Mouse (Mus musculus): ENCODE data around the gene Dnase1l2. TPM values are rescaled to one million over a fixed set of nuclear protein-coding genes. Genes with fewer than 3 reads are reported as not detected.
"Not testable (repeated sequence)": the region's sequence is repeated elsewhere in the genome, so short reads cannot be mapped to it uniquely, and the experiment has no call there.

The Dnase1l2 gene
- total RNA-seq, 1 experiment from 2014 or later = 1.4 TPM

- ATAC-seq (replicated peaks; ENCODE audit: low read depth, poor library complexity, severe bottlenecking) = no peak
Observed at GRCm38 (mm10) chr17:24473612-24474275, 30.8 kb upstream of the Dnase1l2 start, which contains the start of gene Bricd5. Gene Bricd5 (plus strand): TSS chr17:24473884.

- ATAC-seq (replicated peaks; ENCODE audit: low read depth, poor library complexity, severe bottlenecking) = no peak
Observed at GRCm38 (mm10) chr17:24472512-24472911, 29.6 kb upstream of the Dnase1l2 start.

- ATAC-seq (replicated peaks; ENCODE audit: low read depth, poor library complexity, severe bottlenecking) = no peak
Observed at GRCm38 (mm10) chr17:24470701-24471527, 28.0 kb upstream of the Dnase1l2 start.

GRCm38 (mm10) chr17:24469910-24470602 lies 27.2 kb upstream of the Dnase1l2 start, which contains the start of the genes E4f1 and Pgp:
Gene E4f1 (minus strand): TSS chr17:24470313.
Gene Pgp (plus strand): TSS chr17:24470392.
- ATAC-seq (replicated peaks; ENCODE audit: low read depth, poor library complexity, severe bottlenecking) = peak; percentile 94

DNA sequence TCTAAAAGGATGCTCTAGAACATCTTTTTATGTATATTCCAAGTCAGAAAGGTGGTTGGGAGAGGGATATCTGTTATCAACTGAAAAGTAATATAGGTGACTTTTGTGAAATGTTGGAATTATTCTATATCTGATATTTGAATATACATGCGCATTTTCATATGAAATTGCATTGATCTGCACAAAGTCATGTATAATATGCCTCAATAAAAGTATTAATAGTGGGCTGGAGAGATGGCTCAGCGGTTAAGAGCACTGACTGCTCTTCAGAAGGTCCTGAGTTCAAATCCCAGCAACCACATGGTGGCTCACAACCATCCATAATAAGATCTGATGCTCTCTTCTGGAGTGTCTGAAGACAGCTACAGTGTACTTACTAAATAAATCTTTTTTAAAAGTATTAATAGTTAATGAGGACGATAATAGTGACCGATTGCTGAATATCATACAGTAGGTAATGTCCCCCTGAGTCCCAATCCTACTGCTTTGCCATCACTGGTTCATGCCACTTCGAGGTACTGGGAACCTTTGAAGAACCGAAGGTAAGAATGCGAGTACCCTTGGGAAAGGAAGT lies 26.5 kb upstream of the Dnase1l2 start:
- no peak for ATAC-seq (replicated peaks; ENCODE audit: low read depth, poor library complexity, severe bottlenecking)

DNA sequence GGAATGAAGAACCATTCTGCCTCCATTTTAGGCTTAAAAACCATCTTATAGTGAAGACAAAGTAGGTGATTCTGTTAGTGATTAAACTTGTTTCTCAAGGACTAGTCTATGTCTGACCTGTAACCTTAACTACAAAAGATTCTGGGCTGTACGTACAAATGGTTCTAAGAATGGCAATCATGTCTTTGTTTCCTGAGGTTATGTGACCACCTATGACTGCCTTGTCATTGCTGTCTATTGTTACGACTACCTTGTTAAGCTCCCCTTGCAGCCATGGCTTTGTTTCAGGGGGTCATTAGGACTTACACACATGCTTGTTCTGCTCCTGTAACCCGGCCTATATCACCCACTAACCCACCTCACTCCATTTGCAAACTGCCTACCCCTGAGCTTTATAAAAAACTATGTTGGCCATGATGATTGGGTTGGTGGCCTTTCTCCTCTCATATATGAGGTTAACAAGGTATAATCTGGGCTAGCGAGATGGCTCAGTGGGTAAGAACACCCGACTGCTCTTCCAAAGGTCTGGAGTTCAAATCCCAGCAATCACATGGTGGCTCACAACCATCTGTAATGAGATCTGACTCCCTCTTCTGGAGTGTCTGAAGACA lies 25.8 kb upstream of the Dnase1l2 start:
- no peak for ATAC-seq (replicated peaks; ENCODE audit: low read depth, poor library complexity, severe bottlenecking)

GRCm38 (mm10) chr17:24463374-24464133 lies 20.6 kb upstream of the Dnase1l2 start:
- ATAC-seq (replicated peaks; ENCODE audit: low read depth, poor library complexity, severe bottlenecking) = peak; percentile 85

DNA sequence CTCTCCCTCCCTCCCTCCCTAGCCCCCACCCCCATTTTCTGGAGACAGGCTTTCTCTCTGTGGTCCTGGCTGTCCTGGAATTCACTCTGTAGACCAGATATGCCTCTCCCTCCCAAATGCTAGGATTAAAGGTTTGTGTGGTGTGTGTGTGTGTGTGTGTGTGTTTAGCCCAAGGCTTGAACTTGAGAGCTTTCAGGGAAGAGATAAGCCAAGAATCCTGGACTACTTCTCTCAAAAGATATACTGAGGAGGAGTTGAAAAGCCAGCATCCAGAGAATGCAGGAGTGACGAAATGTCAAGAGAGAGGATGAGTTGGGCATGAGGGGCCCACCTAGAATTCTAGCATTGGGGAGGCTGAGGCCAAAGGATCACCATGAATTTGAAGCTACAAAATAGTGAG lies 20.0 kb upstream of the Dnase1l2 start:
- ATAC-seq (replicated peaks; ENCODE audit: low read depth, poor library complexity, severe bottlenecking) = no peak

DNA sequence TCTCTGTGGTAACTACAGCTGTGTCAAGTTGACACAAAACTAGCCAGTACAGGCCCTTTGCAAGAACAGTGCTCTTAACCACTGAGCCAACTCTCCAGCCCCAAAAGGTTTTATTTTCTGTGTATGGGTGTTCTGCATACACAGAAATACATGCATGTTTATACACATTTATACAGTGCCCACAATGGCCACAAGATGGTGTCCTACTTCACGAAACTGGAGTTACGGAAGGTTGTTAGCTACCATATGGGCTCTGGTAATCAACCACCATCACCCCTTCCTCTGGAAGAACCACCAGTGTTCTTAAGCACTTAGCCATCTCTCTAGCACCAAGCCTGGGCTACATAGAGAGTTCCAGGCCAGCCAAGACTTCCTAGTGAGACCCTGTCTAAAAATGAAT lies 18.7 kb upstream of the Dnase1l2 start:
- ATAC-seq (replicated peaks; ENCODE audit: low read depth, poor library complexity, severe bottlenecking) = peak; percentile 74

- ATAC-seq (replicated peaks; ENCODE audit: low read depth, poor library complexity, severe bottlenecking) = not testable (repeated sequence)
Observed at GRCm38 (mm10) chr17:24455523-24456206, 12.8 kb upstream of the Dnase1l2 start.

DNA sequence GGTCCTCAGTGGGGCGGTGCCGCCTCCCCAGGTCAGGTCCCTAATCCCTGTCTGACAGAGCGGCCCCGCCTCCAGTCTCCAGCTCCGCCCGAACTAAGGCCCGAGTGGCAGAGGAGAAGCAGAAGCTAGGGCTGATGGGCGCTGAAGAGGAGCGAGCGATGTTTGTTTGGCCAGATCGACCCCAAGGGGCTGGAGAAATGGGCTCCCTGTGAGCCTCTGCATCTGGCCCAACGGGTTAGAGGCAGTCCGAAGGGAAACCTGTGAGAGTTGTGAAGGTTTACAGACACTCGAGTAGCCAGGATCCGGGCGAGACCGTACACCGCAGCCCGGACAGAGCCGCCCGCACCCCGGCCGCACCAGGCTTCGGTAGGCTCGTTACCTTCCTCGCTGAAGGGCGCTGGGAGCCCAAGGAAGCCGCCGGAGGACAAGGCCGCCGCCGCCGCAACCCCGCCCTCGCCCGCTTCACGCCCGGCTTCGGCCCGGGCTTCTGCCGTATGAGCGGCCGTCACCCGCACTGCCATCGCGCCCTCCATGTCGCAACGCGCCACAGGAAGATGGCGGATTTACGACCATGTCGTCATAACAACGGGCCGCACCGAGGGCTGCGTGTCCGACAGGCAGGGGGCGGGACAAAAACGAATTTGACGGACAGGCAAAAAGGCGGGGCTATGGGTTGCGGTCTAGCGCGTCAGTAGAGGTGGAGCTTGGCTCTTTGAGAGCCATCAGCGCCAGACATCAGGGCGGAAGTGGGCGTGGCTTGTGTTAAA lies 12.0 kb upstream of the Dnase1l2 start:
- ATAC-seq (replicated peaks; ENCODE audit: low read depth, poor library complexity, severe bottlenecking) = peak; percentile 90

GRCm38 (mm10) chr17:24454218-24454755 lies 11.4 kb upstream of the Dnase1l2 start:
- ATAC-seq (replicated peaks; ENCODE audit: low read depth, poor library complexity, severe bottlenecking) = 0 out of 2 replicates have a peak, but pooled peaks have one; percentile 2

GRCm38 (mm10) chr17:24453372-24453771 lies 10.5 kb upstream of the Dnase1l2 start:
- no peak for ATAC-seq (replicated peaks; ENCODE audit: low read depth, poor library complexity, severe bottlenecking)

DNA sequence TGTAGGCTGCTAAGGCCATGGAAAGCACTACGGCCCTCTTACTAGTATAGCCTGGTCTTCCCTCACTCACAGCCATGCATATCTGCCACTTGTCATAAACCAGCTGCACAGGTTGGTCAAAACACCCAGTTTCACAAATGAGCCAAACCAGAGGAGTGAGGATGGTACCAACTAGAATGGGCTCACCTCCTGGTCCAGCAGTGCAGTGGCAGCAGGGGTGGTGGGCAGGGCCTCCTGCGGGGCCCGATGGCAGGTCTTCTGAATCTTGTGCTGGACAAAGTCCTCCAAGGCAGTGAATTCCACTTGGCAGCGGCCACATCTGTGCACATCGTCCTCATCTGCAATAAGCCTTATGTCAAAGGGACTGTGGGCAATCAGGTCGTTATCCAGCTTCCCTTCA lies 8.3 kb upstream of the Dnase1l2 start:
- ATAC-seq (replicated peaks; ENCODE audit: low read depth, poor library complexity, severe bottlenecking) = no peak

GRCm38 (mm10) chr17:24449507-24449906 lies 6.6 kb upstream of the Dnase1l2 start:
- ATAC-seq (replicated peaks; ENCODE audit: low read depth, poor library complexity, severe bottlenecking) = no peak

DNA sequence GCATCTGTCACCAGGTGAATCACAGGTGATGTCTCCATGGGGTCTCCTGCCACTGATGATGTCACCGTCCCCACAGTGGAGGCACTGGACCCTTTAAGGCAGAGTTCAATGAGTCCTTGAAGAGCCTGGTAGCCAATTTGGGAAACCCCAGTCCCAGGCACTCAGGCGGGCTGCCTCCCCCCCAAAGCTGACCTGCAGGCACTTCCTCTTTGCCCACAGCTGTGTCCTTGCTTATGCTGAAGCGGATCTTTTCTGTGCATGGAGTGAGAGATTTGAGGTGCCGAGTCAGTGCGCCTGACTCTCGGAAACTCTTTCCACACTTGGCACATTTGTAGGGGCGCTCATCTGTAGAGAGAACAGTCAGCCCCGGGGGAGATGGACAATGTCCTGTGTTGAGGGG lies 3.7 kb upstream of the Dnase1l2 start:
- peak; percentile 43 for ATAC-seq (replicated peaks; ENCODE audit: low read depth, poor library complexity, severe bottlenecking)

DNA sequence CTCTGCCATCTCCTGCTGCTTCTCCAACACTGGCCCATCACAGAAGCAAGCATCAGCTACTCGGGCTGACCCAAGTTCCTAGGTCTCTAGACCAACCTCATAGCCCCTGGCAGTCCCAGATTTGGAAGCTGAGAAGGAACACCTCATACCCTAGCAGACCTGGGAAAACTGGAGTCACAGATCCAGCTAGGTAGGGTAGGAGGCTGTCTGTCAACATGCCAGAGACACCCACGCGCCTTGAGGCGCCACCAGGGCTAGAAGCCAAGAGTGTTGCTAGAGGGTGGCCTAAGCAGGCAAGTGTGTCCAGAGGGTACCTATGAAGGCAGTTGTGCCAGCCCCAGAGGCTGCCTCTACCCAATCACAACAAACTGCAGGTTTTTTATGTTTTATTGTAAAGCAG lies 504 bp upstream of the Dnase1l2 start:
- no peak for ATAC-seq (replicated peaks; ENCODE audit: low read depth, poor library complexity, severe bottlenecking)

DNA sequence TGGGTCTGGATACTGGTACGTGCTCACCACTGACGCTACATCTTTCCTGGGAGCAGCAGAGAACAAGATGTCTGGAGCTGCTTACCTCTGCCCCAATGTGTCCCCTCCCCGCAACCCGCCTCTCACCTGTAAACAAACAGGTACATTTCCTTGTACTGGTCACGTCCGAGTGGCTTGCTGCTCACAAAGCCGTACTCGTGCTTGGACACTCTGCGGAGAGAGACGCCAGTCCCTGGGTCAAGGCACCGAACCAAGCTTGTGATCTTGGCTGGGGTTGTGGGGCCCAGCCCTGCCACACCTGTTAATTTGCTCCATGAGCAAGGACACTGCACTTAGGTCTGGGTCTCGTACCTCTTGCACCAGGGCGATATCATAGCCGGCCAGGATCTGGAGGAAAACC lies 798 bp downstream of the Dnase1l2 start:
- ATAC-seq (replicated peaks; ENCODE audit: low read depth, poor library complexity, severe bottlenecking) = no peak
